Mouse (Mus musculus): ENCODE measurements around the gene C5ar2. TPM values are rescaled to one million over a fixed set of nuclear protein-coding genes. Genes with fewer than 3 reads are reported as not detected.

The C5ar2 gene
- polyA plus RNA-seq, 1 experiment from 2014 or later: 1.2 TPM

GRCm38 (mm10) chr7:16245958-16246357 is 2.0 kb upstream of the C5ar2 start:
- DNase-seq (no peak), ATAC-seq (no peak)
- no peak overlapping the region for H3K4me2 ChIP-seq (ENCODE audit: low read depth, low read length)
- no peaks in the 10 kb centered on the region for H3K9me3 ChIP-seq (ENCODE audit: low read length)
- 15% methylated on average over 2 of the region's 4 CpGs for WGBS (ENCODE audit: insufficient replicate concordance)
- no peaks in the 10 kb centered on the region for H3K27me3 ChIP-seq (ENCODE audit: insufficient read depth, low read length)
- no peak for TF ChIP-seq EP300 (IDR thresholded peaks at IDR 0.05; ENCODE audit: low read depth)
- TF ChIP-seq CTCF (IDR thresholded peaks at IDR 0.05; ENCODE audit: low read depth): peak; percentile 21; the same call in 1 of the 2 replicates
- H3K27ac ChIP-seq (ENCODE audit: low read depth): peak overlapping the region; percentile 29; the same call in 1 of the 2 replicates
- H3K9ac ChIP-seq (replicated peaks): no peak overlapping the region
- H3K4me1 ChIP-seq (ENCODE audit: insufficient read depth): peaks cover 31% of the 10 kb centered on the region
- no peak overlapping the region for H3K4me3 ChIP-seq (ENCODE audit: low read depth, low read length)
- no peaks in the 10 kb centered on the region for H3K36me3 ChIP-seq (replicated peaks; ENCODE audit: insufficient read depth, low read length)

DNA sequence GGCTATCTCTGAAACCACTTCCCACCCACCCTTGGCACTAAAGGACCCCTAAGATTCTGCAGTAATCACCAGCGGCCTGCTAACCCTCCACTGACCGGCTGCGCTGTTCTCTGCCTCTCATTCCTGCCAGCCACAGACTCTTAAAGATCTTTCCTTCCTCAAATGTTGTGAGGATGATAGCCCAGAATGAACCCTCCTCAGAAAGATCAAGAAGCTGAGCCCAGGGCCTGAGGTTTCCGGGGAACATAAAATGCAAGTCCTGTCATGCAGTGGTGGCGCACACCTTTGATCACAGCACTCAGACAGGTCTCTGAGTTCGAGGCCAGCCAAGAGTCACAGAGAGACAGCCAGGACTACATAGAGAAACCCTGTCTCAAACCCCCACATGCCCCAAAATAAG is 1.8 kb downstream of the C5ar2 start:
- no peak for DNase-seq
- peaks cover 42% of the 10 kb centered on the region for H3K4me1 ChIP-seq (ENCODE audit: insufficient read depth)
- no peak overlapping the region; the same call in 1 of the 2 replicates for H3K4me3 ChIP-seq (ENCODE audit: low read depth, low read length)
- no peak for ATAC-seq
- peak overlapping the region; percentile 48 for H3K4me2 ChIP-seq (ENCODE audit: low read depth, low read length)
- no peaks in the 10 kb centered on the region for H3K27me3 ChIP-seq (ENCODE audit: insufficient read depth, low read length)
- peak overlapping the region; percentile 72 for H3K27ac ChIP-seq (ENCODE audit: low read depth)
- 48% methylated on average over 6 of the region's 6 CpGs for WGBS (ENCODE audit: insufficient replicate concordance)
- peak overlapping the region; percentile 44 for H3K9ac ChIP-seq (replicated peaks)
- no peaks in the 10 kb centered on the region for H3K9me3 ChIP-seq (ENCODE audit: low read length)
- H3K36me3 ChIP-seq (replicated peaks; ENCODE audit: insufficient read depth, low read length): 0 out of 2 replicates have a peak, but pooled peaks cover 2% of the 10 kb centered on the region
- TF ChIP-seq CTCF (IDR thresholded peaks at IDR 0.05; ENCODE audit: low read depth) (no peak), EP300 (IDR thresholded peaks at IDR 0.05; ENCODE audit: low read depth) (no peak)

DNA sequence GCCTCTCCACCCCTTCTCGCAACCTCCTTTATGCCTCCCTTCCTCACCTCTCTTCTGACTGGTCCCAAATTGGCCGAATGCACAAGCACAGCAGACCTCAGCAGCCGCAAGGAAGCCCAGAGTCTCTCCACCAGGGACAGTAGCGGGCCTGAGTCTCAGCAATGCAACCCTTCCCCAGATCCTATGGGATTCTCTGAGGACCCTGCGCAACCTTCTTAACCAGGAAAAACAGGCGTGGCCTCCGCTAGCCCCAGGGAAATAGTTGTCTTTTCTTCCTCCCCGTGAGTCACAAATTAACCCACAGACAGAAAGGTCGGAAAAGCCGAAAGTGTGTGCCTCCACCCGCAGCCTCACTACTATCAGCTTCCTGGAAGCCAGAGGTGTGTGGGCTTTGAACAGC is 2.2 kb downstream of the C5ar2 start:
- H3K36me3 ChIP-seq (replicated peaks; ENCODE audit: insufficient read depth, low read length): 0 out of 2 replicates have a peak, but pooled peaks cover 4% of the 10 kb centered on the region
- H3K4me1 ChIP-seq (ENCODE audit: insufficient read depth): peaks cover 42% of the 10 kb centered on the region
- DNase-seq (no peak), ATAC-seq (no peak)
- no peak overlapping the region; the same call in 1 of the 2 replicates for H3K4me3 ChIP-seq (ENCODE audit: low read depth, low read length)
- H3K27me3 ChIP-seq (ENCODE audit: insufficient read depth, low read length): no peaks in the 10 kb centered on the region
- TF ChIP-seq EP300 (IDR thresholded peaks at IDR 0.05; ENCODE audit: low read depth) (no peak), CTCF (IDR thresholded peaks at IDR 0.05; ENCODE audit: low read depth) (peak; percentile 46)
- peak overlapping the region; percentile 72 for H3K27ac ChIP-seq (ENCODE audit: low read depth)
- peak overlapping the region; percentile 44 for H3K9ac ChIP-seq (replicated peaks)
- 41% methylated on average over 11 of the region's 11 CpGs for WGBS (ENCODE audit: insufficient replicate concordance)
- H3K4me2 ChIP-seq (ENCODE audit: low read depth, low read length): peak overlapping the region; percentile 48
- H3K9me3 ChIP-seq (ENCODE audit: low read length): no peaks in the 10 kb centered on the region

- Histone ChIP-seq H3K9ac (replicated peaks) (no peak overlapping the region), H3K27ac (ENCODE audit: low read depth) (peak overlapping the region; percentile 85), H3K9me3 (ENCODE audit: low read length) (no peaks in the 10 kb centered on the region), H3K4me1 (ENCODE audit: insufficient read depth) (peaks cover 42% of the 10 kb centered on the region), H3K36me3 (replicated peaks; ENCODE audit: insufficient read depth, low read length) (0 out of 2 replicates have a peak, but pooled peaks cover 4% of the 10 kb centered on the region), H3K27me3 (ENCODE audit: insufficient read depth, low read length) (no peaks in the 10 kb centered on the region), H3K4me3 (ENCODE audit: low read depth, low read length) (no peak overlapping the region), H3K4me2 (ENCODE audit: low read depth, low read length) (peak overlapping the region; percentile 69)
- ATAC-seq (no peak), DNase-seq (no peak)
- WGBS (ENCODE audit: insufficient replicate concordance): 65% methylated on average over 1 of the region's 1 CpGs
- no peak for TF ChIP-seq EP300 (IDR thresholded peaks at IDR 0.05; ENCODE audit: low read depth)
- peak; percentile 26 for TF ChIP-seq CTCF (IDR thresholded peaks at IDR 0.05; ENCODE audit: low read depth)
These were observed 3.0 kb downstream of the C5ar2 start for GRCm38 (mm10) chr7:16240978-16241303.

- Histone ChIP-seq H3K27ac (ENCODE audit: low read depth) (peak overlapping the region; percentile 85), H3K36me3 (replicated peaks; ENCODE audit: insufficient read depth, low read length) (0 out of 2 replicates have a peak, but pooled peaks cover 4% of the 10 kb centered on the region), H3K27me3 (ENCODE audit: insufficient read depth, low read length) (no peaks in the 10 kb centered on the region), H3K9me3 (ENCODE audit: low read length) (no peaks in the 10 kb centered on the region), H3K4me2 (ENCODE audit: low read depth, low read length) (peak overlapping the region; percentile 69), H3K4me3 (ENCODE audit: low read depth, low read length) (peak overlapping the region; percentile 41), H3K9ac (replicated peaks) (peak overlapping the region; percentile 57), H3K4me1 (ENCODE audit: insufficient read depth) (peaks cover 42% of the 10 kb centered on the region)
- DNase-seq: peak; percentile 38
- peak; percentile 68 for ATAC-seq
- WGBS (ENCODE audit: insufficient replicate concordance): 39% methylated on average over 7 of the region's 7 CpGs
- TF ChIP-seq CTCF (IDR thresholded peaks at IDR 0.05; ENCODE audit: low read depth): no peak
- TF ChIP-seq EP300 (IDR thresholded peaks at IDR 0.05; ENCODE audit: low read depth): peak; percentile 57
These were observed 3.5 kb downstream of the C5ar2 start for GRCm38 (mm10) chr7:16240281-16240977.

- WGBS (ENCODE audit: insufficient replicate concordance): 32% methylated on average over 9 of the region's 9 CpGs
- TF ChIP-seq CTCF (IDR thresholded peaks at IDR 0.05; ENCODE audit: low read depth) (no peak), EP300 (IDR thresholded peaks at IDR 0.05; ENCODE audit: low read depth) (0 out of 2 replicates have a peak, but pooled peaks have one; percentile 15)
- peaks cover 42% of the 10 kb centered on the region for H3K4me1 ChIP-seq (ENCODE audit: insufficient read depth)
These were observed 4.4 kb downstream of the C5ar2 start for GRCm38 (mm10) chr7:16239554-16239997.

More at GRCm38 (mm10) chr7:16239554-16239997, 4.4 kb downstream of the C5ar2 start:
- peak; percentile 43 for ATAC-seq
- Histone ChIP-seq H3K36me3 (replicated peaks; ENCODE audit: insufficient read depth, low read length) (0 out of 2 replicates have a peak, but pooled peaks cover 4% of the 10 kb centered on the region), H3K27ac (ENCODE audit: low read depth) (peak overlapping the region; percentile 85), H3K9ac (replicated peaks) (peak overlapping the region; percentile 57), H3K4me3 (ENCODE audit: low read depth, low read length) (peak overlapping the region; percentile 41), H3K4me2 (ENCODE audit: low read depth, low read length) (peak overlapping the region; percentile 69), H3K9me3 (ENCODE audit: low read length) (no peaks in the 10 kb centered on the region), H3K27me3 (ENCODE audit: insufficient read depth, low read length) (no peaks in the 10 kb centered on the region)
- peak; percentile 56 for DNase-seq
